Mouse (Mus musculus) heart, embryonic 14.5 days (tissue): ENCODE results near the gene A930004D18Rik. TPM values are rescaled to one million over a fixed set of nuclear protein-coding genes. Genes with fewer than 3 reads are reported as not detected.
"Not testable (repeated sequence)": the region's sequence is repeated elsewhere in the genome, so short reads cannot be mapped to it uniquely, and the experiment has no call there.

Experiments used
- ATAC-seq: fragments of 200-750 bp; cut with Nextera tagmentation; 2 replicates; pipeline ENCODE4 v1.8.0; 2017; ENCODE audit warnings: low read depth, moderate TSS enrichment; ENCODE audit not compliant: insufficient number of reproducible peaks, insufficient read depth, low FRiP score
- H3K27ac ChIP-seq, 2 experiments: fragments of 200-500 bp in 1 of 2; fragments of 300-500 bp in 1 of 2; sonication (generic) in 1 of 2; replicated peaks in 1 of 2; 2 replicates each; pipeline ENCODE4 v1.5.1; 2012 to 2014; ENCODE audit warnings: low read depth in 2 of 2, low read length in 2 of 2, control low read depth in 1 of 2, mild to moderate bottlenecking in 1 of 2, mixed read lengths in 1 of 2; ENCODE audit not compliant: control insufficient read depth in 1 of 2, insufficient read depth in 1 of 2
- H3K27me3 ChIP-seq: fragments of 300-500 bp; sonication (generic); 2 replicates; pipeline ENCODE4 v1.6.1; 2014; ENCODE audit warnings: mild to moderate bottlenecking, low read length, control low read depth; ENCODE audit not compliant: control insufficient read depth, insufficient read depth
- H3K36me3 ChIP-seq: fragments of 300-500 bp; sonication (generic); 2 replicates; pipeline ENCODE4 v1.6.1; 2014; ENCODE audit warnings: mild to moderate bottlenecking, control low read depth, low read length, mixed read lengths; ENCODE audit not compliant: control insufficient read depth, insufficient read depth
- H3K4me1 ChIP-seq, 2 experiments: fragments of 200-500 bp in 1 of 2; fragments of 300-500 bp in 1 of 2; sonication (generic) in 1 of 2; 2 replicates each; pipeline ENCODE4 v1.6.1; 2012 to 2014; ENCODE audit warnings: low read length in 2 of 2, control low read depth in 1 of 2, mixed read lengths in 1 of 2; ENCODE audit not compliant: control insufficient read depth in 2 of 2, insufficient read depth in 2 of 2
- H3K4me2 ChIP-seq: fragments of 300-500 bp; sonication (generic); 2 replicates; pipeline ENCODE4 v1.6.1; 2014; ENCODE audit warnings: mild to moderate bottlenecking, low read length
- H3K4me3 ChIP-seq, 2 experiments: fragments of 200-500 bp in 1 of 2; fragments of 300-500 bp in 1 of 2; sonication (generic) in 1 of 2; 2 replicates each; pipeline ENCODE4 v1.5.1; 2012 to 2014; ENCODE audit warnings: low read length in 2 of 2, mild to moderate bottlenecking in 2 of 2, control low read depth in 1 of 2, low read depth in 1 of 2, moderate library complexity in 1 of 2; ENCODE audit not compliant: control insufficient read depth in 1 of 2, insufficient read depth in 1 of 2
- H3K9ac ChIP-seq: fragments of 300-500 bp; sonication (generic); 2 replicates; pipeline ENCODE4 v1.6.1; 2014; ENCODE audit warnings: mild to moderate bottlenecking, low read length
- H3K9me3 ChIP-seq: fragments of 300-500 bp; sonication (generic); 2 replicates; pipeline ENCODE4 v1.6.1; 2016; ENCODE audit warnings: low read length, control low read depth; ENCODE audit not compliant: control insufficient read depth
- WGBS: fragments of 180-500 bp; shearing (Covaris S2); extraction: QIAGEN DNeasy Blood & Tissue Kit; methylation state at CpG from one replicate; pipeline ENCODE4 v1.1.7; 2014; 5-methylcytosine and 5-hydroxymethylcytosine counted together
- polyA plus RNA-seq: library from polyadenylated mRNA; unstranded; fragments of >200 nt; fragmentation: Nextera tagmentation; extraction: Ambion mirVana; gene quantifications from 2 replicates; pipeline ENCODE4 v1.2.1, GENCODE M21; 2014

The A930004D18Rik gene
- polyA plus RNA-seq, 1 experiment from 2014 or later, result 5.8 TPM

DNA sequence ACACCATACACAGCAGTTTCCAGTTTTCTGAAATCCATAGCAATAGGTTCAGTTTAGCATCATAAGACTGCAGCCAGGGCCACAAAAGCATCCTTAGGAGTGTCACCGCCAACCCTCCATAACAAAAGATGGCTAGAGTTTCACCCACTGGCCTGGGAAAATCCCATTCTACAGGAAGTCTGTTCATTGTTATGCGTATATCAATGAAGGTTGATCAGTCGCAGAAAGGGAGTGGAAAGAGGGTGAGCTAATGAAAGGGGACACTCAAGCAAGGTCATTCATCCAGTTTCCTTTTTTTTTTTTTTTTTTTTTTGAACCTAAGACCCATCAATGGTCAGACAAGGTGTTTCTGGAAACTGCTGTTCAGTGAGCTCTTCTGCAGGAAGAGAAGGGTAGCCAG, 48.4 kb downstream of the A930004D18Rik start:
- WGBS, result 71% methylated on average over 3 of the region's 3 CpGs
- Histone ChIP-seq H3K4me2 (no peak overlapping the region), H3K27me3 (no peaks in the 10 kb centered on the region), H3K27ac (no peak overlapping the region), H3K9ac (no peak overlapping the region), H3K4me3 (no peak overlapping the region), H3K9me3 (0 out of 2 replicates have a peak, but pooled peaks cover 2% of the 10 kb centered on the region), H3K36me3 (no peaks in the 10 kb centered on the region), H3K4me1 (no peaks in the 10 kb centered on the region)
- ATAC-seq, result no peak

GRCm38 (mm10) chr2:17986694-17987093, 50.8 kb downstream of the A930004D18Rik start:
- Histone ChIP-seq H3K36me3 (no peaks in the 10 kb centered on the region), H3K27me3 (no peaks in the 10 kb centered on the region), H3K27ac (no peak overlapping the region), H3K9ac (no peak overlapping the region), H3K4me2 (no peak overlapping the region), H3K9me3 (0 out of 2 replicates have a peak, but pooled peaks cover 2% of the 10 kb centered on the region), H3K4me3 (no peak overlapping the region), H3K4me1 (no peaks in the 10 kb centered on the region)
- WGBS, result 73% methylated on average over 3 of the region's 3 CpGs
- ATAC-seq, result no peak

- H3K27ac ChIP-seq, result no peak overlapping the region
- no peaks in the 10 kb centered on the region for H3K27me3 ChIP-seq
- no peaks in the 10 kb centered on the region for H3K4me1 ChIP-seq
- no peak overlapping the region for H3K9ac ChIP-seq
- WGBS, result 95% methylated on average over 3 of the region's 3 CpGs
- H3K4me3 ChIP-seq, result no peak overlapping the region
- no peak overlapping the region for H3K4me2 ChIP-seq
- no peak for ATAC-seq
- no peaks in the 10 kb centered on the region for H3K9me3 ChIP-seq
- no peaks in the 10 kb centered on the region for H3K36me3 ChIP-seq
Observed at GRCm38 (mm10) chr2:17984774-17985173, 52.8 kb downstream of the A930004D18Rik start.

GRCm38 (mm10) chr2:17982747-17983146, 54.8 kb downstream of the A930004D18Rik start:
- no peak overlapping the region for H3K4me2 ChIP-seq
- no peak overlapping the region for H3K9ac ChIP-seq
- H3K27me3 ChIP-seq, result no peaks in the 10 kb centered on the region
- H3K9me3 ChIP-seq, result no peaks in the 10 kb centered on the region
- WGBS, result 74% methylated on average over 1 of the region's 1 CpGs
- no peaks in the 10 kb centered on the region for H3K4me1 ChIP-seq
- no peak overlapping the region for H3K4me3 ChIP-seq
- ATAC-seq, result no peak
- no peak overlapping the region for H3K27ac ChIP-seq
- H3K36me3 ChIP-seq, result no peaks in the 10 kb centered on the region

GRCm38 (mm10) chr2:17978706-17979105, 58.8 kb downstream of the A930004D18Rik start:
- no peak for ATAC-seq
- Histone ChIP-seq H3K4me2 (no peak overlapping the region), H3K9ac (no peak overlapping the region), H3K27me3 (no peaks in the 10 kb centered on the region), H3K4me3 (no peak overlapping the region), H3K4me1 (peaks cover 0 to 2% of the 10 kb centered on the region in 2 experiments; a peak in 2 of 4 replicates), H3K27ac (no peak overlapping the region), H3K9me3 (no peaks in the 10 kb centered on the region), H3K36me3 (no peaks in the 10 kb centered on the region)
- 85% methylated on average over 6 of the region's 6 CpGs for WGBS

GRCm38 (mm10) chr2:17978251-17978650, 59.3 kb downstream of the A930004D18Rik start:
- not testable (repeated sequence) for ATAC-seq, H3K4me2 ChIP-seq, H3K9me3 ChIP-seq, H3K27ac ChIP-seq, H3K4me1 ChIP-seq, H3K4me3 ChIP-seq, H3K27me3 ChIP-seq, H3K36me3 ChIP-seq, H3K9ac ChIP-seq
- WGBS, result 81% methylated on average over 7 of the region's 7 CpGs

- H3K9ac ChIP-seq, H3K27me3 ChIP-seq, H3K4me2 ChIP-seq, H3K36me3 ChIP-seq, H3K4me3 ChIP-seq, ATAC-seq, H3K4me1 ChIP-seq, H3K9me3 ChIP-seq, H3K27ac ChIP-seq: not testable (repeated sequence)
Observed at GRCm38 (mm10) chr2:17977645-17978044, 59.9 kb downstream of the A930004D18Rik start.

DNA sequence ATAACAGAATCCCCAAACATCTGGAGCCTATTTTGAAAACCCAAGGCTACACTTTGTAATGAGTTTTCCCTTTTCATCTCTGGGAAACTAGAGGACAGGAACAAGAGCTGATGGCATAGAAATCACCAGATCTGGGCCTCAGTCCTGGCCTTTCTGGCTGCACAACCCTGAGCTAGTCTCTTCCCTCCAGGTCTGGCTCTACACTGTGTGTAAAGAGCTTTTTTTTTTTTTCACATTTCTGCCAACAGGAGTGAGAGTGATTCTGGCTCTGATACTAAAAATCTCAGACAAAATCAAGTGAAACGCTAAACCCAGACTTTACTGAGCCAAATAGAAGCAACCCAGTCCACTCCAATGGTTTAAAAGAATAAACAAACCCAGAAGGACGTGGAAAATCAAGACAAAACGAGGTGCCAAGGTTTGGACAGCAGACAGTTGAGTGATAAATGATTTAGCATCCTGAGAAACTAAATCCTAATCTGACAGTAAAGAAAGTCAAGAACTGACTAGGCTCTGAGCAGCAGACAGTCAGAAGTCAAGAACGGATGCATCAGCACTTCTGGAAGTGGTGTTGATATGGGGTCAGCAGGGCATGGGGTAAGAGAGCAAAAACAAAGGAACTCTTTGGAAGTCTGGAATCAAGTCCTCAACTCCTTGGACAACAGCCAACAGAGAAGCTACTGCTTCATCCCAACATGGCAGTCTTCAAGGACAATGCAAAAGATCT, 61.8 kb downstream of the A930004D18Rik start:
- Histone ChIP-seq H3K27ac (no peak overlapping the region), H3K36me3 (no peaks in the 10 kb centered on the region), H3K4me3 (no peak overlapping the region), H3K4me2 (no peak overlapping the region), H3K27me3 (no peaks in the 10 kb centered on the region), H3K9me3 (no peaks in the 10 kb centered on the region), H3K4me1 (peaks cover 0 to 2% of the 10 kb centered on the region in 2 experiments; a peak in 2 of 4 replicates), H3K9ac (no peak overlapping the region)
- 34% methylated on average over 4 of the region's 4 CpGs for WGBS
- no peak for ATAC-seq
